Mouse (Mus musculus) ovary, postnatal 36 days (tissue): ENCODE results near the gene Gm17018.

Experiments used
- DNase-seq: peaks from one replicate; pipeline ENCODE4 v3.0.0; 2022; ENCODE audit warnings: low spot score, mixed read lengths

Gm17018 gene

DNA sequence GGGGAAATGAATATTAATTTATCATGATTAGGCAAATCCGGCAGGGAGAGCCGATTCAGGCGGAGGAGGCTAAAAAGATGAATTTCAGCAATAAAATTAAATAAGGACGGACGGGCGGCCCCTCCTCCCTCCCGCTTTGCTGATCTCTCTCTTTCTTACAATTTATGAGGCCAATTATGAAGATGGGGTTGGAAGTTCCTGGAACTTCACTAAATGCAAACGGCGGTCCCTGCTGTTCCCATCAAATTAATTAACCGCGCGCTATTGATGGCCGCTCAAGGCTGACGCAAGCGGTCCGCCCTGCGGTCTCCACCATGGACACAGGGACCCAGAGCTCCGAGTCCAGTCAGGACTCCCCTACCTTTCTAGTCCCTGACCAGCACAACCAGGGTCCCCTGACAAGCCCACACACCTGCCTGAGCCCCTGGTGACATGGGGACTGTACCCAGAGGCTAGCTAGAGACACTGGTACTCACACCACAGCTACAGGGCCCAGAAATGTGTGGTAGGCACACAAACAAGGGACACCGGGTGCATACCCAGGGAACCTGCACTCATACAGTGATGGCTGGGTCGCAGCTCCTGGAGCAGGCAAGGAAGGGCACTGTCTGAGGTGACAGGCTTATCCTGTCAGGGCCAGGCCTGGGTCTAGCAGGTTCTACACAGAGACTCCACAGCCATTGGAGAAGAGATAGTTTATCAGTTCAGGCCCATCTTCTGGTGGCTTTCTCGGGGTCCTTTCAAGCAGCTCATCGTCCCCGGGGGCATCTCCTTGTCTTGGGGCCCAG, 11.1 kb upstream of the Gm17018 start:
- DNase-seq, result no peak

DNA sequence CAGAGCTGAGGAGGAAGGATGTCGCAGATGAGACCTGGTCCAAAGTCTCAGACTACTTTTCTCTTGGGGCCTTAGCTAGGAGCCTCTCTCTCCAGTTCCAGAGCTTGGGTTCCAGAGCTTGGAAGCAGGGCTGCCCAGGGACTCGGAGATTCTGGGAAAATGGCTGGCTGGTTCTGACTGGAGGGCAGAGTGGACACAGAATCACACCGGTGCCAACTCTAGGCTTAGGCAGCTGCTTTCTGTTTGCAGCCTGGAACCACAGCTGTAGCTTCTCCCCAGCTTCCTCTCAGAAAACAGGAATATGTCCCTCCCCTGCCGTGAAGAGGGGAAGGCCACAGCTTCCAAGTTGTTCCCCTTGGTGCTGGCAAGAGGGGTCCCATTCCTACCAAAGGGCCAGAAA, 10.5 kb upstream of the Gm17018 start:
- DNase-seq, result no peak

DNA sequence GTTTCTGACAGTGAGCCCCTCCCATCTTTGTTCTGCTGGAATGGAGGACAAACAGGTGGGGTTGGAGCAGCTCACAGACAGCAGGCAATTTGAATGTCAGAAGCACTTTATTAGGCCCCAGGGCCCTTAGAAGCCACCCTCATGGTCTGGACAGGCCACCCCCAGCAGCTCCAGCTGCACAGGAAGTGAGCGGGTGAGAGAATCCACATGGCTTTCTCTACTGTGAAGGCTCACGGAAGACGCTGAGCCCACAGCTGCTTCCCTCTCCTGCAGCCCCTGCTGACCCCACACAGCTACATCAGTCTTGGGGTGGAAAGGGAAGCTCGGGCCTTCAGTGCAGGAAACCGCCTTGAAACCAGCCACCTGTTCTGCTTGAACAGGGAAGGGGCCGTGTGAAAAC, 8.2 kb upstream of the Gm17018 start:
- DNase-seq, result no peak

DNA sequence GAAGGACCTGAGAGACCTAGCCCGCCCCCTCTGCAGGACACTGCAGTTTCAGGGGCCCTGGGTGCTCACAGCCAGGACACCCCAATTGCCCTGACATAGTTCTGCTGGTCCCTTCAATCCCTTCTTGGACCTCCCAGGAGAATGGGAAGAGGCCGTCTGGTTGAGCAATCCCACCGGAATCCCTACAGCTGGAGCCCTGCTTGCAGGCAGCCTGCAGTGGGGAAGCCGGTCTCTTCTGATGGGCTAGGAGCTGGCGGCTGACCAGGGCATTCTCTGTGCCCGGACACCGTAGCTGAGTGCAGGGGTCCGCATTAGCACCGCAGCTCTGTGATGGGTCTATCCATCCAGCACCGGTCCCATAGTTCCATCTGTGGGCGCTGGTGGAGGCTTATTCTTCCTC, 6.3 kb upstream of the Gm17018 start:
- no peak for DNase-seq

DNA sequence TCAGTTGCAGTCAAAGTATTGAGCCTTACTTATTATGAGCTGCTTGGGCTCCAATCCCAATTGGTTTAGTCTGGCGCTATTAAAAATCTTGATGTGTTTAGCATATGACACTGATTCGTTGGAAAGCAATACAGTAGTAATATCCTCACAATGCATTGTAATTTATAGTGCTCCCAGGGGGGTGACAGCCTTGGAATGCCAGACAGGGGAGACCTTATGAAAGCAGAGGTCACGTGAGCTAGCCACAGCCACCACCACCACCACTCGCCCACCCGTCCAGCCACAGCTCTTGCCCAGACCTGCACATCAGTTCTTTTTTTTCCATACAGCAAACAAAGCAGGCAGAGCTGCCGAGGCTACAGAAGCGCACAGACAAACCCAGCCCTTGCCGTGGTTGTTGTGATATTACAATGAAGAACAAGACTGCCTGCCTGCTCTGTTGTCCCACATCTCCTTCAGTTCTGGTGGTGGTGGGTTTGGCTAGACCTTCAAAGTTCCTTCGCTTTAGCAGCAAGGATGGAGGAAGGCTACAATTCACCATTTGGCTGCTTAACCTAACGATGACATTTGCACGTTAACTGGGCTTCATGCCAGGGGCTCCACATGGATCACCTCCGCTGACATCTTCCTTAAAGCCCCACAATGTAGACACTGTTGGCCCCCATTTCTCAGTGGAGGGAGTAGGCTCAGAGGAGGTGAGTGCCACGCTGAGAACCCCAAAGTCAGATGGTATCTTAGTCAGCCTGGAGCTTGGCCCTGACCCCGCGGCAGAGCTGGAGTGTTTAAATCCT, 5.7 kb downstream of the Gm17018 start:
- no peak for DNase-seq

DNA sequence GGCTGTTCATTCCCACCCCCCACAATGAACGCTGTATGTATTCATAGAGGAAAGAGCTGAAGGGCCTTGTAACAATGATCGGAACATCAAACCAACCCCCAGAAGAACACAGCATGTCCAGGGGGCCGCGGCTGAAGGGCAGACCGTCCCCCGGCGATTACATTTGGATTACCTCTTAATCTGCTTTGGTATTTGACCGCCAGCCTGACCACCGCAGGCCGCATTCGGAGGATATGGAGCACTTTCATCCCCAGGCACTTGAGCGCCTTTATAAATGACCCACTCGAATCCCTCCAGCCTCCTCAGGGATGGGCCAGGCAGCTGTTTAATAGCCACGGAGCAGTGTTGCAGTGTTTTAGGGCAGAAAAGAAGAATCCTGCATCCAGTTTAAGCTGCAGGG, 7.0 kb downstream of the Gm17018 start:
- DNase-seq, result no peak

DNA sequence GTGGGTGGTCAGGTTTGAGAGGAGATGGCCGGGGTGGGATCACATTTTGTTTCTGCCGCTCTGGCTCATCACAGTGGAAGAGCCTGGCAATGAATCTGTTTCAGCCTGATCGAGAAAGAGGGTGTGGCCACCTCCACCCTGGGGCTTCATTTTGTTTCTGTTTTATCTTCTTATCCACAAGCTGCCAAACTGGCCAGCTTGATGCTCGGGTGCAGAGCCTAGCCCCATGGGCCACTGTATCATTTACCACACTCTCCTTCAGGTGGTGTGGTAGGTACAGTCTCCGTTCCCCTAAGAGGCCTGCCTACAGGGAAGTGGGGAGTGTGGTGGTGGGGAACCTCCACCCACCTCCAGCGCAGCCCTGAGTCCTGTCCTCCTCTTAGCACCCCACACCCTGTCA, 12.6 kb downstream of the Gm17018 start:
- no peak for DNase-seq

DNA sequence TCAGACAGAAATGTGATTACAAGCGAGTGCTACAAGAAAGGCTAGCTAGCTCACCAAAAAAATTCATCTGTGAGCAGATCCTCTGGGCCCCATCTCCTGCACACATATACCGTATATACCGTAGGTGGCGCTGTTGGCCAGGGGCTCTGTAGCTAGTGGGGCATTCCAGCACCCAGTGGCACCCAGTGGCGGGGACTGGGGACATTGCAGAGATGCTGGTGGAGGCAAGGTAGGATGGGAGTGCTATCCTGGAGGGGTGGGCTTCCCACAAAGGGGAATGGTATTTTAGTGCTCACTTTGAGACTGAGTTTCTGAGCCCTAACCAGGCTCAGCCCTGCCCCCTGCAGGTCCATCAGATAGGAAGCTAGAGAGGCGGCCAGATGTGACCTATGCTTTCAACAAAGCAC, 13.4 kb downstream of the Gm17018 start:
- DNase-seq, result peak; percentile 62

DNA sequence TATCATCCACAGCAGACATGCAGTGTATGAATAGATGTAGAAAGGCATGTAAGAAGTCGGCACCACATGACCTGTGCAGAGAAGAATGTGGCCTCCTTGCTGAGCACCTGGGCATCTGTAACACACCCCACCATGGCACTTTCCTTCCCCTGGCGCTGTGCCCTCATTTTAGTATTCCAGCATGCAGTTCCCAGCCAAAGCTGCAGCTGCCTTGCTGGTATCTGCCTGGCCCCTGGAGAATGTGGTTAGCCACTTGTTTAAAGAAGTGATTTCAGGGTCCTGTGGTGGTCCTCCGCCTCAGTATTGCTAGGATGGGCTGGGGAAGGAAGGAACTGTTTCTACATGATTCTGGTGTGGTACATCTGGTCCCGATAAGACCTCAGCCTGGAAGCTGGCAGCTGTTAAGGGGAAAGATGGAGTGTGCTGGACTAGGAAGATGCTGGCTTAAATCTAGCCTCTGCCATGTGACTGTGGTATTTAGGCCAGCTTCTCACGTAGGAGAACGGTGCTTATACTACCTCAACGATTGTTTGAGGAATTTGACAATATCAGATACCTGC, 14.0 kb downstream of the Gm17018 start:
- no peak for DNase-seq

DNA sequence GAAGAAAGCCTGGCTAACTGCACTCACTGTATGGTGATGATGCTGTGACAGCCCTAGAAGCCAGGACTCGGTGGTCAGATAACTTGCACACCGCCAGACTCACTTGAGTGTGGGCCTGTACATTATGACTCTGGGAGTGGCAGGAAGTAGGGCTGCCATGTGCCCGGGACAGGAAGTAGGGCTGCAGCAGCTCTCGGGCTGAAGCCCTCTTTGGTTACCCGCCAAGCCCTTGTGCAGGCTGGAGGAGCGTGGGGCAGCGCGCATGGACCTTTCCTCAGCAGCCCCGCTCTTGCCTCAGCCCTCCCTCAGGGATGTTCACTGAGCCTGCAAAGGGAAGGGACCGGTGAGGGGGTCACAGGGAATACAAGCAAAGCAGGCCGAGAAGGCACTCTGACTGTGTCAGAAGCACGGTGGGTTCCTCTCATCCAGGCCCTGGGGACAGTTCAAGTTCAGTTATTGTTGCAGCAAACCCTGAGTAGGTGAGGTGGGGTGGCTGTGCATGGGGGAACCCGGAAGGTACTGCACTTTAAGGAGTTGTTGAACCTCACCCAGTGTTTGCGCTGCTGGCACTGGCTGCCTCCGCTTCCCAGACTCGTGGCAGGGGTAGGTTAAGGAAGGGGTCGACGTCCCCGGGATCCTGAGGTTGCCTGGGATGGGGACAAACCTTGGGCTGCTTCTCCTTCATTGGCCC, 14.7 kb downstream of the Gm17018 start:
- DNase-seq, result no peak

DNA sequence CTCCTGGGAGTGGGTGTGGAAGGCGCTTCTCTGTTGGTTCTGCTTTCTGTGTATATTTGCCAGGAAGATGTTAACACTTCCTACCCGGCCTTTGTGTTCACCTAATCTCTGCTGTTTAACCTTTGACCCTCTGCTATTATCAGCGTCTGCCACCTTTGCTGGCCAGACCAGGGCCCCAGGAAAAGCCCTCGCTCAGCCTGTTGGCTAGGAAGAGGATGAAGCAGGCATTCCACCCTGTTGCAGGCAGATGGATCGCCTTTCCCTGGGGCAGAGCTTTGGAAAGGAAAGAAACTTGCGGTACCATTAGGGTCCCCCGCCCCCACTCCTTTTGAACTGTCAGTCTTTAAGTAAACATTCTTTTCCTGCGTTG, 15.2 kb downstream of the Gm17018 start:
- no peak for DNase-seq

DNA sequence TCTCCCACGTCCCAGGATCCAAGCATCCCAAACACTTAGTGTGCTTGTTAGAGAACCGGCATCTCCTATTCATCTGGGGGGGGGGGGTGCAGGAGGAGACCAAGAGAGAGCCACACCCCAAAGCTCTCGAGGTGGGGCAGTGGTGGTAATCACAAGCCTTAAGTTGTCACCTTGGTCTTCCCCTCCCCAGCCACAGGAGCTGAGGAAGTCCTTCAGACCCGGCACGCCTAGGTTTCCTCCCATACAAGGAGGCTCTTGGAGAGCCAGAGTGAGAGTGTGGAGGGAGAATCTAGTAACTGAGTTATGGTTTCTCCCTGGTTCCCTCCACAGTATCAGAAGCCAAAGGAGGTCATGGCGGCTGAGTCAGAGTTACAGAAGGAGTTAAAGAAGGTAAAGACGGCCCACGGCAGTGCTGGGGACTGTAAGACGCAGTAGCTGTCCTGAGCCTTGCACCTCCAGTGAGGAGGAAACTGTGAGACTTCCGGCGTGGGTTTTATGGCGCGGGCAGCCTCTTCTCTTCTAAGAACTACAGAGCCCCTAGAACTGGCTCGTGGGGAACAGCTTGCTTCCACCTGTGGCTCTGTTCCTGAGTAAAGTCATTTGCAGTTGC, 16.8 kb downstream of the Gm17018 start:
- DNase-seq, result no peak

DNA sequence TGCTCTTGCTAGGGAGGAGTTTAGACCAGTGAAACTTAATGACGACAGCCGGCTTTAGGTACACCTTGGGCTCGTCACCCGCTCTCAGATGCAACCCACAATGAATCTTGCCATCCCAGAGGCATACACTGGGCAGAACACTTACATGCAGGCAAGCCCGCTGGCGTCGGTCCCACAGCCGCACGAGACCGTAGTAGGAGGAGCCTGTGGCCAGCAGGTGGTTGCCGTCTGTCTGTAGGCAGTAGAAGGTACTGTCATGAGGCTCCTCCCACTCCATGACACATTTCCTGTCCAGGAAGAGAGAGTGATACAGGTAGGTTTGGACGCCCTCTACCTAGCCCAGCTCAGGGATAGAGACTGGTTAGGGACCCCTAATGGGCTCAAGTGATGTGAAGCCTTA, 18.6 kb downstream of the Gm17018 start:
- DNase-seq, result no peak

DNA sequence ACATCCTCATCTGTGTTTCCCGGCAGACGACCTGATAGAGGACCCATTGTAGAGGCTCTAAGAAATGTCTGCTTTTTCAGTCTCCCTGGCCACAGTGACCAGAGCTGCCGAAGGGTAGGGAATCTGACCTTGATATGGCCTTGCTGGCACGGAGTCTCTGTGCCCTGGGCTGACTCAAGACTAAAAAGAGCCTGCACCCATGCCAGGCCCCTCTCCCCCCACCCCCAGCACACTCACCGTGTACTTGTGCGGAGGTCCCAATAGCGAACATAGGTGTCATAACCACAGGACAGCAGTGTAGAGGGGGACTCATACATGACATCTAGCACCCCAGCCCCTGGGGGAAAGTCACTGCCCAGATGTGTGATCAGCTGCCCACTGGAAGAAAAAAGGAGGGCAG, 19.0 kb downstream of the Gm17018 start:
- no peak for DNase-seq

DNA sequence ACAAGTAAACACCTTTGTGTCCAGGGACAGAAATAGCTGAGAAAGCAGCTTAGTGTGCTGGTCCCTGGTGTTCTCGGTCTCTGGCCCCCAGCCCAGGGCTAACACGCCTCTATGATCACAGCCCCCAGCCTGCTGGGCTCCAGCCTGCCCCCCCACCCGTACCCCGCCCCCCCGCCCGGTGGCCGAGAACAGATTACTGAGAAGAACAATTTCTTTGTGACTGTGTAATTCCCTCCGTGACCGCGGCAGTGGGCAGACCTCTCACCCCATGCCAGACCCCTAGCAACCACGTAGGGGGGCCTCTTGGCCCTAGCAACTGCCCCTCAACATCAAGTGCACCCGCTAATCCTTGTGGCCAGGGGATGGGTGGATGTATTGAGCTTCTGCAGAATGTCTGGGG, 19.8 kb downstream of the Gm17018 start:
- no peak for DNase-seq

DNA sequence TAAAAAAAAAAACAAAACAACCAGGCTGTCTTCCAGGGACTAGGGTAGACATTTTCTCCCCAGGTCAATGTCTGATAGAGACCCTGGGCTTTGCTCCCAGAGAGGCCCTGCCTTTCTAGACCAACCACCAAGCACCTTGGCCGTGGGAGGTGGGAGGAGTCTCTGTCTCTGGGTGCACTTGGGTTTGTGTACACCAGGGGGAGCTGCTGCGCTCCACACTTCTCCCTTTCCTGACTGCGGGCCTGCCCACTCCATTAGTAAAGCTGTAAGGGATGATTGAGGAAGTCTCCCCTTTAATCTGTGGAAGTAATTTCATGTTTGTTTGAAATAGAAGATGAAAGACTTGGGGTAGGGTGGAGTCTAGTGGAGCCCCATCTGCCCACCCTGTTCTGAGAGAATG, 20.8 kb downstream of the Gm17018 start:
- peak; percentile 39 for DNase-seq

DNA sequence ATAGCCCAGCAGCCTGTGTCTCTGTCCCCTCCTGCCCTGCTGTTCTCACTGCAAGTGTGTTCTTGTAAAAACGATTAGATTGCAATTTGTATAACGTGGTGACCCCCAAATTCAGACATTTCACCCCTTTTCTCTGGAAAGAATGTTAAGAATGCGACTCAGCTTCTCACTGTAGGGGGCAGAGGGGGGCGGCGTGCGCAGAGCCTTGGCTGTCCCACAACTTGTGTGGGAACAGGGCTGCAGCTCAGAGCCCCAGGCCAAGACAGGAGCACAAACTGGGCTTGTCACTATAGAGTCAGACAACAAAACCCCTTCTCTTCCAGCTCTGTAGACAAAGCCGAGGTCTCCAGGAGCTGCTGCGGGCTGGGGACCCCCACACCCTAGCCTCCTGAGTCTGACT, 21.7 kb downstream of the Gm17018 start:
- no peak for DNase-seq

DNA sequence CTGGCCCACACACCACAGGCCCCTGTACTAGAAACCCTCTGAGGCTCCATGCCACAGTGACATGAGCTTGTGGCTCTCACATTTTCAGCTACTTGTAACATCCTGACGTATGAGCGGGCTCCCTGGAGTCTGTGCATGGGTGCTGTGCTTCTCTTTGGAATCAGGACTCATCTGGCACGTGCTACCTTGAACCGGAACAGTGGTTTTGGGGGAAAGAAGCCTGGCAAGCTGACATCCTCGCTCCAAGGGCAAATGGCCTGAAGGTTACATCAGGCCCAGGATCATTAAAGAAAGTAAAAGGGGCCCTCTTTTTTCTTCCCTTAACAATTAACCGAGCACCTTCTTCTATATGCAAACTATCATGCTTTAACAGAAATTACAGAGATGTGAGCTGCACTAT, 22.7 kb downstream of the Gm17018 start:
- DNase-seq, result no peak

DNA sequence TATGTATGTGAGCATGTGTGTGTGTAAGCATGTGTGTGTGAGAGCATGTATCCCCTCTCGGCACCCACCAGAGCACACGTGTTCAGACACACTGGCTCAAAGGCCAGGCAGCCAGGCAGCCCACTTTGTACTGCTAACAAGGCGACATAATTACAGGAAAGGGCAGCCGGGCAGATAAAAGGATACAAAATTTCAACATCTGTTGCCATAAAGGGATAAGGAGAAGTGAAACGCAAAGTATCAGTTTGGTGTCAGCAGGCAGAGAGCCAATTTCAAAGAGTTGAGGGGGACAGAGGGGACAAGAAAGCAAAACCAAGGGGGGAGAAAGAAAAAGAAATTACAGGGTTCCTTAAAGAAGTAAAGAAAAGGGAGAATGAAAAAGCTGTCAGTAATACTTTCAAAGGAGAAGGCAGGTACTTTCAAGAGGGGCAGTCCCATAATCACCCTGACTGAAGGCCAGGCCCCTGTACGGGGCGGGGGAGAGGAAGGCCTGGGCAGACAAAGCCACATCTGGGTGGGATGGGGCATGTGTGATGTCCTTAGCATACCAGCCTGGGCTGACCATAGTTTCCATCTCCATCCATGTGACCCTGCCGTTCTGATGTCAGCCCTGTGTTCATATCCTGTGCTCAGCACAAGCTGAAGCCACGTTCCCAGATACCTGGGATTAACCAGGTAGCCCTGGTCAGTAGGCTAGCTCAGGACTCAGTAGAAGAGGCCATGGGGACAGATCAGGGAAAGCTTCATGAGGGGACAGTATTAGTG, 24.6 kb downstream of the Gm17018 start:
- DNase-seq, result no peak

DNA sequence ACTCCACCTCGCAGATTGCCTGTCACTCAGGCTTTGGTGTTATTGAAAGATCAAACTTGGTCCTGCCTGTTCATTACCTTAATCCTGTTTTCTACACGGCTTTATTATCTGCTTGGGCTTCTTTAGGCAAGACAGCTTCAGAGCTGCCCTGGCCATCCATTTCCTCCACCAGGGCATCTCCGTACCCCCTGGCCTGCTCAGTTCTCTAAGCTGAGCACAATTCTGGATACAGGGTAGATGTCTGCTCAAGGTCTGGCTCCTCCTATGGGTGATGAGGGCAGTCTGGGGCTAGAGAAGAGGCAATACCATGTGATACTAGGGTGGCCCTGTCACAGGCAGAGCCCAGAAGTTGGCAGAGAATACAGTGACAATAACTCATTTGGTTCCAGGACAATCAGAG, 26.4 kb downstream of the Gm17018 start:
- no peak for DNase-seq

DNA sequence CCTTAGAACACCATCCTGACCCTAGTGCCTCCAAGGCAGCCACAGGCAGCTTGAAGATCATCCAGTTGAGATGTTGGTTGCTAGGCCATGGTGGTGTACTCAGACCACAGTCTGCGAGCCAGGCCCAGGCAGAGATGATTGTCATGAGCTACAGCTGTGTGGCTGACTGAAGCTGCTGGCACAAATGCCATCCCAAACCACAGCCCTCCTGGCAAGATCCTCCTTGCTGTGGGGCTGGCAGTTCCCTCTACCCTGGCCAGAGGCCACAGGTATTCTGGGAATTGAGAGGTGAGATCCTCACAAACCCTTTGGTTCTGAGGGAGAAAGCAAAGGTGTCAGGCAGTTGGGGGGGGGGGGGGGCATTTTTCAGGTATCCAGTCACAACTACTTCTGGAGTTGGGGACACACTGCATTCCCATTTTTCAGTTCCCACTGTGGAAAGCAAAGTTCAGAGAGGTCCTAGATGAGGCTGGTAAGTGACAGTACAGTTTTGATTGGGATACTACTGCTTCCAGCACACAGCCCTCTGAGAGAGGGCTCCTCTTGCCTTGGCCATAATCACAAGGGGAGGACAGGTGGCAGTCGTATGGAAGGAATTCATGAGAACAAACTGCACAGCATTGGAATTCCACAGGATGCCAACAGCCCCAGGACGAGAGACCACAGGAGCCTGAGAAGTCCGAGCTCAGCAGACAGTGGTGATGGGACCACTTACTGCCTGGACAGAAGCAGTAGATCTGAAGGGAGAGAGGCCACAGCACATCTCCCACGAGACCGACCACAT, 27.3 kb downstream of the Gm17018 start:
- no peak for DNase-seq
